Mouse (Mus musculus): ENCODE measurements around the gene Vsig10.

Gene Vsig10

GRCm38 (mm10) chr5:117388296-117388751 lies 69.4 kb downstream of the Vsig10 start:
- no peak for DNase-seq

- DNase-seq, result peak; percentile 93
These were observed 70.0 kb downstream of the Vsig10 start, which contains the start of gene Rfc5 for GRCm38 (mm10) chr5:117388877-117389276. Gene Rfc5 (minus strand): TSS chr5:117389047.

- no peak for DNase-seq
These were observed 72.0 kb downstream of the Vsig10 start for GRCm38 (mm10) chr5:117390895-117391294.

GRCm38 (mm10) chr5:117395834-117396233 lies 77.0 kb downstream of the Vsig10 start:
- DNase-seq, result no peak

GRCm38 (mm10) chr5:117396596-117397014 lies 77.7 kb downstream of the Vsig10 start:
- DNase-seq, result no peak

GRCm38 (mm10) chr5:117397371-117397770 lies 78.5 kb downstream of the Vsig10 start:
- DNase-seq, result no peak

- no peak for DNase-seq
These were observed 79.2 kb downstream of the Vsig10 start for GRCm38 (mm10) chr5:117398007-117398550.

GRCm38 (mm10) chr5:117399281-117399680 lies 80.4 kb downstream of the Vsig10 start:
- no peak for DNase-seq

GRCm38 (mm10) chr5:117403609-117404008 lies 84.7 kb downstream of the Vsig10 start:
- no peak for DNase-seq
